Mouse (Mus musculus) bone marrow macrophage, adult 2 months (primary cell): ENCODE data around the gene Pygb. TPM values are rescaled to one million over a fixed set of nuclear protein-coding genes. Genes with fewer than 3 reads are reported as not detected.
A peak's percentile ranks its signal among the peaks of the same experiment; 100 is the strongest.

Experiments used
- H3K27ac ChIP-seq: 2 replicates; pipeline ENCODE4 v1.5.1; 2012; ENCODE audit warnings: low read depth, low read length; ENCODE audit not compliant: insufficient read depth
- H3K4me1 ChIP-seq: 2 replicates; pipeline ENCODE4 v1.6.1; 2012; ENCODE audit warnings: low read length; ENCODE audit not compliant: control insufficient read depth, insufficient read depth
- H3K4me3 ChIP-seq: 2 replicates; pipeline ENCODE4 v1.5.1; 2012; ENCODE audit warnings: mild to moderate bottlenecking, low read length, moderate library complexity; ENCODE audit not compliant: insufficient read depth
- CTCF ChIP-seq: IDR thresholded peaks from 2 replicates; pipeline ENCODE4 v1.5.1; 2012; ENCODE audit warnings: low read depth, mild to moderate bottlenecking, low read length, moderate library complexity
- POLR2A ChIP-seq: IDR thresholded peaks from 2 replicates; pipeline ENCODE4 v1.6.1; 2012; ENCODE audit warnings: mild to moderate bottlenecking, low read depth, low read length, borderline replicate concordance
- polyA plus RNA-seq: library from polyadenylated mRNA; stranded (reverse); fragments of >200 nt; gene quantifications from 2 replicates; pipeline ENCODE4 v1.2.4, GENCODE M21; 2012; ENCODE audit not compliant: missing spikeins, insufficient read depth, insufficient read length

Pygb gene
- polyA plus RNA-seq, 1 experiment, result 33.9 TPM

- TF ChIP-seq CTCF (peak; percentile 17; the same call in 1 of the 2 replicates), POLR2A (no peak)
- no peak overlapping the region for H3K27ac ChIP-seq
- no peak overlapping the region for H3K4me3 ChIP-seq
- no peaks in the 10 kb centered on the region for H3K4me1 ChIP-seq
These were observed 25.1 kb upstream of the Pygb start for GRCm38 (mm10) chr2:150761476-150761875.

- TF ChIP-seq POLR2A (no peak), CTCF (no peak)
- no peaks in the 10 kb centered on the region for H3K4me1 ChIP-seq
- H3K27ac ChIP-seq, result no peak overlapping the region
- no peak overlapping the region for H3K4me3 ChIP-seq
These were observed 20.9 kb upstream of the Pygb start for GRCm38 (mm10) chr2:150765619-150766018.

GRCm38 (mm10) chr2:150766083-150766862 is 20.3 kb upstream of the Pygb start:
- H3K4me1 ChIP-seq, result no peaks in the 10 kb centered on the region
- H3K4me3 ChIP-seq, result no peak overlapping the region
- H3K27ac ChIP-seq, result no peak overlapping the region
- TF ChIP-seq POLR2A, result no peak
- no peak for TF ChIP-seq CTCF

- no peaks in the 10 kb centered on the region for H3K4me1 ChIP-seq
These were observed 17.9 kb upstream of the Pygb start for GRCm38 (mm10) chr2:150768678-150769077.

GRCm38 (mm10) chr2:150770747-150771146 is 15.8 kb upstream of the Pygb start:
- Histone ChIP-seq H3K27ac (no peak overlapping the region), H3K4me1 (no peaks in the 10 kb centered on the region), H3K4me3 (no peak overlapping the region)
- no peak for TF ChIP-seq CTCF
- TF ChIP-seq POLR2A, result no peak

More at GRCm38 (mm10) chr2:150768678-150769077, 17.9 kb upstream of the Pygb start:
- no peak for TF ChIP-seq POLR2A
- no peak for TF ChIP-seq CTCF
- no peak overlapping the region for H3K4me3 ChIP-seq
- no peak overlapping the region for H3K27ac ChIP-seq

- H3K4me1 ChIP-seq, result no peaks in the 10 kb centered on the region
- H3K27ac ChIP-seq, result no peak overlapping the region
- no peak overlapping the region for H3K4me3 ChIP-seq
- no peak for TF ChIP-seq CTCF
These were observed 15.4 kb upstream of the Pygb start for GRCm38 (mm10) chr2:150771169-150771568.

GRCm38 (mm10) chr2:150771996-150772395 is 14.5 kb upstream of the Pygb start:
- H3K4me3 ChIP-seq, result no peak overlapping the region
- TF ChIP-seq POLR2A, result no peak
- no peak for TF ChIP-seq CTCF
- H3K4me1 ChIP-seq, result no peaks in the 10 kb centered on the region
- no peak overlapping the region for H3K27ac ChIP-seq

- no peak for TF ChIP-seq CTCF
- TF ChIP-seq POLR2A, result no peak
These were observed 13.9 kb upstream of the Pygb start for GRCm38 (mm10) chr2:150772466-150773119.

GRCm38 (mm10) chr2:150782801-150783200 is 3.7 kb upstream of the Pygb start:
- TF ChIP-seq CTCF, result no peak
- no peak for TF ChIP-seq POLR2A
- Histone ChIP-seq H3K4me1 (peaks cover 18% of the 10 kb centered on the region), H3K27ac (peak overlapping the region; percentile 8; the same call in 1 of the 2 replicates), H3K4me3 (no peak overlapping the region)

More at GRCm38 (mm10) chr2:150772466-150773119, 13.9 kb upstream of the Pygb start:
- H3K27ac ChIP-seq, result no peak overlapping the region
- H3K4me3 ChIP-seq, result no peak overlapping the region
- no peaks in the 10 kb centered on the region for H3K4me1 ChIP-seq

- Histone ChIP-seq H3K4me1 (peaks cover 31% of the 10 kb centered on the region), H3K27ac (no peak overlapping the region), H3K4me3 (peak overlapping the region; percentile 85)
- TF ChIP-seq CTCF (no peak), POLR2A (no peak)
These were observed 768 bp downstream of the Pygb start for GRCm38 (mm10) chr2:150787234-150787771.
